Mouse (Mus musculus): Measurements from ENCODE around the gene Ces1e.

- TF ChIP-seq POLR2A (IDR thresholded peaks at IDR 0.05; ENCODE audit: borderline replicate concordance, extremely low read depth, insufficient read depth, insufficient read length, poor library complexity, severe bottlenecking) (no peak), CTCF (IDR thresholded peaks at IDR 0.05; ENCODE audit: borderline replicate concordance, extremely low read depth, insufficient read depth, insufficient read length) (no peak)
Measured at GRCm38 (mm10) chr8:93197685-93198525, 31.5 kb downstream of the Ces1e start, which contains the start of gene Ces1d.
